Mouse (Mus musculus): ENCODE data around the gene Rasgrp2. TPM values are rescaled to one million over a fixed set of nuclear protein-coding genes. Genes with fewer than 3 reads are reported as not detected.

The Rasgrp2 gene
- total RNA-seq, 1 experiment: 81.7 TPM

- no peaks in the 10 kb centered on the region for H3K9me3 ChIP-seq (ENCODE audit: control insufficient read depth, insufficient read depth, low read depth, low read length)
- H3K9ac ChIP-seq (ENCODE audit: insufficient read depth, low read depth, low read length, poor library complexity, severe bottlenecking): no peak overlapping the region
- DNase-seq (ENCODE audit: low read depth, low spot score): no peak
- no peak overlapping the region for H3K27ac ChIP-seq (ENCODE audit: insufficient read depth, low read depth, low read length, poor library complexity, severe bottlenecking)
- peaks cover 6 to 29% of the 10 kb centered on the region in 2 experiments for H3K4me1 ChIP-seq (ENCODE audit: control insufficient read depth in 2 of 2, insufficient read depth in 2 of 2, low read length in 2 of 2, poor library complexity in 1 of 2)
- H3K4me3 ChIP-seq (ENCODE audit: insufficient read depth in 1 of 2, low read depth in 1 of 2, low read length in 2 of 2, poor library complexity in 1 of 2, severe bottlenecking in 1 of 2): no peak overlapping the region
- no peaks in the 10 kb centered on the region for H3K36me3 ChIP-seq (ENCODE audit: control insufficient read depth, insufficient read depth, low read length, poor library complexity, severe bottlenecking)
- no peak for TF ChIP-seq ZNF384 (IDR thresholded peaks at IDR 0.05; ENCODE audit: low read depth, low read length)
- TF ChIP-seq CHD2 (IDR thresholded peaks at IDR 0.05; ENCODE audit: low read depth, low read length): no peak
- TF ChIP-seq HCFC1 (IDR thresholded peaks at IDR 0.05; ENCODE audit: borderline replicate concordance, insufficient read depth, low read length): no peak
- no peak for TF ChIP-seq ZC3H11A (IDR thresholded peaks at IDR 0.05; ENCODE audit: borderline replicate concordance, low read depth, low read length)
- TF ChIP-seq MAFK (IDR thresholded peaks at IDR 0.05; ENCODE audit: insufficient read depth, low read depth, low read length): no peak
- in situ Hi-C loops (cut with MboI; ENCODE audit: low sequenced_read_pairs in 2 of 2, unreplicated experiment in 2 of 2): no loop called here
Observed at GRCm38 (mm10) chr19:6386234-6386633, 12.9 kb upstream of the Rasgrp2 start.

- no peaks in the 10 kb centered on the region for H3K9me3 ChIP-seq (ENCODE audit: control insufficient read depth, insufficient read depth, low read depth, low read length)
- H3K9ac ChIP-seq (ENCODE audit: insufficient read depth, low read depth, low read length, poor library complexity, severe bottlenecking): no peak overlapping the region
- no peak overlapping the region for H3K27ac ChIP-seq (ENCODE audit: insufficient read depth, low read depth, low read length, poor library complexity, severe bottlenecking)
- in situ Hi-C loops (cut with MboI; ENCODE audit: low sequenced_read_pairs in 2 of 2, unreplicated experiment in 2 of 2): no loop called here
- H3K4me1 ChIP-seq (ENCODE audit: control insufficient read depth in 2 of 2, insufficient read depth in 2 of 2, low read length in 2 of 2, poor library complexity in 1 of 2): peaks cover 6 to 29% of the 10 kb centered on the region in 2 experiments
- TF ChIP-seq ZC3H11A (IDR thresholded peaks at IDR 0.05; ENCODE audit: borderline replicate concordance, low read depth, low read length) (no peak), MAFK (IDR thresholded peaks at IDR 0.05; ENCODE audit: insufficient read depth, low read depth, low read length) (no peak), ZNF384 (IDR thresholded peaks at IDR 0.05; ENCODE audit: low read depth, low read length) (no peak), CHD2 (IDR thresholded peaks at IDR 0.05; ENCODE audit: low read depth, low read length) (no peak), HCFC1 (IDR thresholded peaks at IDR 0.05; ENCODE audit: borderline replicate concordance, insufficient read depth, low read length) (no peak)
- no peaks in the 10 kb centered on the region for H3K36me3 ChIP-seq (ENCODE audit: control insufficient read depth, insufficient read depth, low read length, poor library complexity, severe bottlenecking)
- no peak for DNase-seq (ENCODE audit: low read depth, low spot score)
- no peak overlapping the region for H3K4me3 ChIP-seq (ENCODE audit: insufficient read depth in 1 of 2, low read depth in 1 of 2, low read length in 2 of 2, poor library complexity in 1 of 2, severe bottlenecking in 1 of 2)
Observed at GRCm38 (mm10) chr19:6388006-6388405, 11.1 kb upstream of the Rasgrp2 start.

- in situ Hi-C loops (cut with MboI; ENCODE audit: low sequenced_read_pairs in 2 of 2, unreplicated experiment in 2 of 2): no loop called here
- peak; percentile 73 for DNase-seq (ENCODE audit: low read depth, low spot score)
- peaks cover 6 to 20% of the 10 kb centered on the region in 2 experiments for H3K4me1 ChIP-seq (ENCODE audit: control insufficient read depth in 2 of 2, insufficient read depth in 2 of 2, low read length in 2 of 2, poor library complexity in 1 of 2)
Observed at GRCm38 (mm10) chr19:6389803-6390202, 9.3 kb upstream of the Rasgrp2 start.

GRCm38 (mm10) chr19:6390251-6390650 lies 8.9 kb upstream of the Rasgrp2 start:
- H3K9ac ChIP-seq (ENCODE audit: insufficient read depth, low read depth, low read length, poor library complexity, severe bottlenecking): peak overlapping the region; percentile 17; the same call in 1 of the 2 replicates
- no peak for DNase-seq (ENCODE audit: low read depth, low spot score)
- peak overlapping the region in 1 of 2 experiments; percentile 68; a peak in 2 of 4 replicates for H3K4me3 ChIP-seq (ENCODE audit: insufficient read depth in 1 of 2, low read depth in 1 of 2, low read length in 2 of 2, poor library complexity in 1 of 2, severe bottlenecking in 1 of 2)
- no peaks in the 10 kb centered on the region for H3K9me3 ChIP-seq (ENCODE audit: control insufficient read depth, insufficient read depth, low read depth, low read length)
- TF ChIP-seq MAFK (IDR thresholded peaks at IDR 0.05; ENCODE audit: insufficient read depth, low read depth, low read length) (no peak), ZC3H11A (IDR thresholded peaks at IDR 0.05; ENCODE audit: borderline replicate concordance, low read depth, low read length) (no peak), HCFC1 (IDR thresholded peaks at IDR 0.05; ENCODE audit: borderline replicate concordance, insufficient read depth, low read length) (no peak), CHD2 (IDR thresholded peaks at IDR 0.05; ENCODE audit: low read depth, low read length) (no peak), ZNF384 (IDR thresholded peaks at IDR 0.05; ENCODE audit: low read depth, low read length) (no peak)
- H3K36me3 ChIP-seq (ENCODE audit: control insufficient read depth, insufficient read depth, low read length, poor library complexity, severe bottlenecking): no peaks in the 10 kb centered on the region
- H3K27ac ChIP-seq (ENCODE audit: insufficient read depth, low read depth, low read length, poor library complexity, severe bottlenecking): peak overlapping the region; percentile 17; the same call in 1 of the 2 replicates
- H3K4me1 ChIP-seq (ENCODE audit: control insufficient read depth in 2 of 2, insufficient read depth in 2 of 2, low read length in 2 of 2, poor library complexity in 1 of 2): peaks cover 6 to 18% of the 10 kb centered on the region in 2 experiments
- in situ Hi-C loops (cut with MboI; ENCODE audit: low sequenced_read_pairs in 2 of 2, unreplicated experiment in 2 of 2): no loop called here

More at GRCm38 (mm10) chr19:6389803-6390202, 9.3 kb upstream of the Rasgrp2 start:
- no peaks in the 10 kb centered on the region for H3K36me3 ChIP-seq (ENCODE audit: control insufficient read depth, insufficient read depth, low read length, poor library complexity, severe bottlenecking)
- peak overlapping the region; percentile 68 for H3K9ac ChIP-seq (ENCODE audit: insufficient read depth, low read depth, low read length, poor library complexity, severe bottlenecking)
- no peaks in the 10 kb centered on the region for H3K9me3 ChIP-seq (ENCODE audit: control insufficient read depth, insufficient read depth, low read depth, low read length)
- TF ChIP-seq ZC3H11A (IDR thresholded peaks at IDR 0.05; ENCODE audit: borderline replicate concordance, low read depth, low read length): no peak
- no peak for TF ChIP-seq MAFK (IDR thresholded peaks at IDR 0.05; ENCODE audit: insufficient read depth, low read depth, low read length)
- no peak for TF ChIP-seq HCFC1 (IDR thresholded peaks at IDR 0.05; ENCODE audit: borderline replicate concordance, insufficient read depth, low read length)
- no peak for TF ChIP-seq CHD2 (IDR thresholded peaks at IDR 0.05; ENCODE audit: low read depth, low read length)
- no peak for TF ChIP-seq ZNF384 (IDR thresholded peaks at IDR 0.05; ENCODE audit: low read depth, low read length)
- peak overlapping the region; percentile 17; the same call in 1 of the 2 replicates for H3K27ac ChIP-seq (ENCODE audit: insufficient read depth, low read depth, low read length, poor library complexity, severe bottlenecking)
- H3K4me3 ChIP-seq (ENCODE audit: insufficient read depth in 1 of 2, low read depth in 1 of 2, low read length in 2 of 2, poor library complexity in 1 of 2, severe bottlenecking in 1 of 2): peak overlapping the region; percentile 68 to 69
